Mouse (Mus musculus): Measurements from ENCODE around the gene Ssh2. TPM values are rescaled to one million over a fixed set of nuclear protein-coding genes. Genes with fewer than 3 reads are reported as not detected.
"Not testable (repeated sequence)": the region's sequence is repeated elsewhere in the genome, so short reads cannot be mapped to it uniquely, and the experiment has no call there.

Ssh2 gene
- polyA plus RNA-seq, 1 experiment from 2014 or later: 17.6 TPM

- H3K27ac ChIP-seq (ENCODE audit: low read depth, low read length): no peak overlapping the region
- H3K4me2 ChIP-seq (ENCODE audit: low read depth, low read length, severe bottlenecking): no peak overlapping the region
- no peaks in the 10 kb centered on the region for H3K36me3 ChIP-seq (ENCODE audit: control insufficient read depth, insufficient read depth, low read length)
- no peaks in the 10 kb centered on the region for H3K27me3 ChIP-seq (ENCODE audit: control insufficient read depth, insufficient read depth, low read length)
- DNase-seq (ENCODE audit: low spot score) (no peak), ATAC-seq (replicated peaks; ENCODE audit: low FRiP score) (no peak)
- H3K4me1 ChIP-seq (replicated peaks; ENCODE audit: control insufficient read depth, insufficient read depth, low read length): no peaks in the 10 kb centered on the region
- no peaks in the 10 kb centered on the region for H3K9me3 ChIP-seq (ENCODE audit: control insufficient read depth, low read length)
- no peak overlapping the region for H3K4me3 ChIP-seq (ENCODE audit: low read depth, low read length)
- no peak overlapping the region for H3K9ac ChIP-seq (ENCODE audit: low read length)
- WGBS: 90% methylated on average over 7 of the region's 7 CpGs
Measured at GRCm38 (mm10) chr11:77240466-77241246, 24.6 kb downstream of the Ssh2 start.

GRCm38 (mm10) chr11:77242912-77243311 lies 26.8 kb downstream of the Ssh2 start:
- Histone ChIP-seq H3K27me3 (ENCODE audit: control insufficient read depth, insufficient read depth, low read length) (no peaks in the 10 kb centered on the region), H3K4me1 (replicated peaks; ENCODE audit: control insufficient read depth, insufficient read depth, low read length) (no peaks in the 10 kb centered on the region), H3K27ac (ENCODE audit: low read depth, low read length) (no peak overlapping the region), H3K9ac (ENCODE audit: low read length) (no peak overlapping the region), H3K9me3 (ENCODE audit: control insufficient read depth, low read length) (no peaks in the 10 kb centered on the region), H3K4me2 (ENCODE audit: low read depth, low read length, severe bottlenecking) (no peak overlapping the region), H3K4me3 (ENCODE audit: low read depth, low read length) (no peak overlapping the region), H3K36me3 (ENCODE audit: control insufficient read depth, insufficient read depth, low read length) (no peaks in the 10 kb centered on the region)
- DNase-seq (ENCODE audit: low spot score) (no peak), ATAC-seq (replicated peaks; ENCODE audit: low FRiP score) (no peak)
- 78% methylated on average over 2 of the region's 2 CpGs for WGBS

- Histone ChIP-seq H3K27me3 (ENCODE audit: control insufficient read depth, insufficient read depth, low read length) (no peaks in the 10 kb centered on the region), H3K9ac (ENCODE audit: low read length) (no peak overlapping the region), H3K4me2 (ENCODE audit: low read depth, low read length, severe bottlenecking) (no peak overlapping the region), H3K36me3 (ENCODE audit: control insufficient read depth, insufficient read depth, low read length) (no peaks in the 10 kb centered on the region), H3K27ac (ENCODE audit: low read depth, low read length) (no peak overlapping the region), H3K4me3 (ENCODE audit: low read depth, low read length) (no peak overlapping the region), H3K9me3 (ENCODE audit: control insufficient read depth, low read length) (no peaks in the 10 kb centered on the region), H3K4me1 (replicated peaks; ENCODE audit: control insufficient read depth, insufficient read depth, low read length) (no peaks in the 10 kb centered on the region)
- ATAC-seq (replicated peaks; ENCODE audit: low FRiP score): no peak
- WGBS: 89% methylated on average over 2 of the region's 2 CpGs
- DNase-seq (ENCODE audit: low spot score): no peak
Measured at GRCm38 (mm10) chr11:77252826-77253225, 36.7 kb downstream of the Ssh2 start.

DNA sequence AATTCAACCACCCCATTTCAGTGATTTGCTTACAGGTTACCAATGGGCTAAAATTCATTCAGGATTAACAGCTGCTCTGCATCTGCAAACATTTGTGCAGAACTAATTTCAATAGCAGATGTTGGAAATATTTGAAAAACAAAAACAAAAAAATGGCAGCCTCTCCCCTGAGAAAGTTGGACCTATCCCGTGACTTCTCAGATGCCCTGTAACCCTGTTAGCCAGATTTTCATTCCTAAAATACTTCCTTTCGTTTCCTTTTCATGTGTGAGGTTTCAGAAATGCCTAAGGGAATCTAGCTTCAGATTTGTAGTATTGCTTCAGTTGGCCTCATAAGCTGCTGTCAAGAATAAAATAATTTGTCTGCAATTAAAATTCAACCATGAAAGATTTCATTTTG lies 43.4 kb downstream of the Ssh2 start:
- Histone ChIP-seq H3K27me3 (ENCODE audit: control insufficient read depth, insufficient read depth, low read length) (no peaks in the 10 kb centered on the region), H3K9me3 (ENCODE audit: control insufficient read depth, low read length) (no peaks in the 10 kb centered on the region), H3K4me1 (replicated peaks; ENCODE audit: control insufficient read depth, insufficient read depth, low read length) (no peaks in the 10 kb centered on the region), H3K4me3 (ENCODE audit: low read depth, low read length) (no peak overlapping the region), H3K27ac (ENCODE audit: low read depth, low read length) (no peak overlapping the region), H3K9ac (ENCODE audit: low read length) (no peak overlapping the region), H3K4me2 (ENCODE audit: low read depth, low read length, severe bottlenecking) (no peak overlapping the region), H3K36me3 (ENCODE audit: control insufficient read depth, insufficient read depth, low read length) (no peaks in the 10 kb centered on the region)
- ATAC-seq (replicated peaks; ENCODE audit: low FRiP score) (no peak), DNase-seq (ENCODE audit: low spot score) (no peak)
- 72% methylated on average over 2 of the region's 2 CpGs for WGBS

- no peaks in the 10 kb centered on the region for H3K4me1 ChIP-seq (replicated peaks; ENCODE audit: control insufficient read depth, insufficient read depth, low read length)
Measured at GRCm38 (mm10) chr11:77267401-77267800, 51.3 kb downstream of the Ssh2 start.

GRCm38 (mm10) chr11:77276000-77276399 lies 59.9 kb downstream of the Ssh2 start:
- Histone ChIP-seq H3K9me3 (ENCODE audit: control insufficient read depth, low read length) (no peaks in the 10 kb centered on the region), H3K4me3 (ENCODE audit: low read depth, low read length) (no peak overlapping the region), H3K4me1 (replicated peaks; ENCODE audit: control insufficient read depth, insufficient read depth, low read length) (no peaks in the 10 kb centered on the region), H3K27ac (ENCODE audit: low read depth, low read length) (no peak overlapping the region), H3K9ac (ENCODE audit: low read length) (no peak overlapping the region), H3K27me3 (ENCODE audit: control insufficient read depth, insufficient read depth, low read length) (no peaks in the 10 kb centered on the region), H3K4me2 (ENCODE audit: low read depth, low read length, severe bottlenecking) (no peak overlapping the region), H3K36me3 (ENCODE audit: control insufficient read depth, insufficient read depth, low read length) (no peaks in the 10 kb centered on the region)
- DNase-seq (ENCODE audit: low spot score) (no peak), ATAC-seq (replicated peaks; ENCODE audit: low FRiP score) (no peak)
- WGBS: 96% methylated on average over 2 of the region's 2 CpGs

More at GRCm38 (mm10) chr11:77267401-77267800, 51.3 kb downstream of the Ssh2 start:
- WGBS: 81% methylated on average over 2 of the region's 2 CpGs
- no peak overlapping the region for H3K9ac ChIP-seq (ENCODE audit: low read length)
- H3K4me2 ChIP-seq (ENCODE audit: low read depth, low read length, severe bottlenecking): no peak overlapping the region
- no peaks in the 10 kb centered on the region for H3K36me3 ChIP-seq (ENCODE audit: control insufficient read depth, insufficient read depth, low read length)
- no peak overlapping the region for H3K27ac ChIP-seq (ENCODE audit: low read depth, low read length)
- ATAC-seq (replicated peaks; ENCODE audit: low FRiP score) (no peak), DNase-seq (ENCODE audit: low spot score) (no peak)
- H3K4me3 ChIP-seq (ENCODE audit: low read depth, low read length): no peak overlapping the region
- H3K9me3 ChIP-seq (ENCODE audit: control insufficient read depth, low read length): no peaks in the 10 kb centered on the region
- H3K27me3 ChIP-seq (ENCODE audit: control insufficient read depth, insufficient read depth, low read length): no peaks in the 10 kb centered on the region

- not testable (repeated sequence) for H3K4me3 ChIP-seq (ENCODE audit: low read depth, low read length); DNase-seq (ENCODE audit: low spot score); ATAC-seq (replicated peaks; ENCODE audit: low FRiP score)
Measured at GRCm38 (mm10) chr11:77278538-77278937, 62.5 kb downstream of the Ssh2 start.

DNA sequence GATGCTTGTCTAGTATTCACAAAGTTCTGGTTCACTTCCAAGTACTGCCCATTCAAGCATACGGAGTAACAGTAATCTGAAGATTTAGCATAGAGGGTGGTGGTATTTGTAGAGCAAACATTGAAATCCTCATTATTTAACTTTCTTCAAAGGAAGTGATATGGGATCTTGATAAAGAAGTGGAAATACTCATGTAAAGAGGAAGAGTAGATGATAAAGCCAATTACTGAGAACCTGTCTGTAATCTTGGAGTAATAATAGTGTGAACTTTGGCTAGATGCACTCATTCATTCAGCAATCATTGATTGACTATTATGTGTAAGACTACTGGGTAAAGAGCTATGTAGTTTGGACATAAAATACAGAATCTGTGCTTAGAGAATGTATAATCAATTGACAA lies 64.1 kb downstream of the Ssh2 start:
- no peak overlapping the region for H3K4me3 ChIP-seq (ENCODE audit: low read depth, low read length)
- H3K27me3 ChIP-seq (ENCODE audit: control insufficient read depth, insufficient read depth, low read length): no peaks in the 10 kb centered on the region
- no peak for ATAC-seq (replicated peaks; ENCODE audit: low FRiP score)
- H3K9me3 ChIP-seq (ENCODE audit: control insufficient read depth, low read length): no peaks in the 10 kb centered on the region
- no peak overlapping the region for H3K9ac ChIP-seq (ENCODE audit: low read length)
- 91% methylated on average over 1 of the region's 1 CpGs for WGBS
- no peak overlapping the region for H3K4me2 ChIP-seq (ENCODE audit: low read depth, low read length, severe bottlenecking)
- no peak for DNase-seq (ENCODE audit: low spot score)
- H3K27ac ChIP-seq (ENCODE audit: low read depth, low read length): no peak overlapping the region
- H3K4me1 ChIP-seq (replicated peaks; ENCODE audit: control insufficient read depth, insufficient read depth, low read length): no peaks in the 10 kb centered on the region
- H3K36me3 ChIP-seq (ENCODE audit: control insufficient read depth, insufficient read depth, low read length): no peaks in the 10 kb centered on the region

More at GRCm38 (mm10) chr11:77278538-77278937, 62.5 kb downstream of the Ssh2 start:
- not testable (repeated sequence) for H3K27ac ChIP-seq (ENCODE audit: low read depth, low read length); H3K36me3 ChIP-seq (ENCODE audit: control insufficient read depth, insufficient read depth, low read length); H3K9me3 ChIP-seq (ENCODE audit: control insufficient read depth, low read length); H3K4me1 ChIP-seq (replicated peaks; ENCODE audit: control insufficient read depth, insufficient read depth, low read length); H3K4me2 ChIP-seq (ENCODE audit: low read depth, low read length, severe bottlenecking); H3K27me3 ChIP-seq (ENCODE audit: control insufficient read depth, insufficient read depth, low read length); H3K9ac ChIP-seq (ENCODE audit: low read length)
- 91% methylated on average over 1 of the region's 1 CpGs for WGBS

GRCm38 (mm10) chr11:77291447-77291846 lies 75.4 kb downstream of the Ssh2 start:
- Histone ChIP-seq H3K9me3 (ENCODE audit: control insufficient read depth, low read length) (no peaks in the 10 kb centered on the region), H3K4me2 (ENCODE audit: low read depth, low read length, severe bottlenecking) (no peak overlapping the region), H3K4me1 (replicated peaks; ENCODE audit: control insufficient read depth, insufficient read depth, low read length) (no peaks in the 10 kb centered on the region), H3K36me3 (ENCODE audit: control insufficient read depth, insufficient read depth, low read length) (no peaks in the 10 kb centered on the region), H3K9ac (ENCODE audit: low read length) (no peak overlapping the region), H3K27me3 (ENCODE audit: control insufficient read depth, insufficient read depth, low read length) (no peaks in the 10 kb centered on the region), H3K27ac (ENCODE audit: low read depth, low read length) (no peak overlapping the region), H3K4me3 (ENCODE audit: low read depth, low read length) (no peak overlapping the region)
- DNase-seq (ENCODE audit: low spot score): no peak
- ATAC-seq (replicated peaks; ENCODE audit: low FRiP score): no peak
- 81% methylated on average over 4 of the region's 4 CpGs for WGBS

All from forebrain, embryonic 11.5 days (tissue).